12 mouse cellular contexts compared by ENCODE assay signal in the genomic region with DNA sequence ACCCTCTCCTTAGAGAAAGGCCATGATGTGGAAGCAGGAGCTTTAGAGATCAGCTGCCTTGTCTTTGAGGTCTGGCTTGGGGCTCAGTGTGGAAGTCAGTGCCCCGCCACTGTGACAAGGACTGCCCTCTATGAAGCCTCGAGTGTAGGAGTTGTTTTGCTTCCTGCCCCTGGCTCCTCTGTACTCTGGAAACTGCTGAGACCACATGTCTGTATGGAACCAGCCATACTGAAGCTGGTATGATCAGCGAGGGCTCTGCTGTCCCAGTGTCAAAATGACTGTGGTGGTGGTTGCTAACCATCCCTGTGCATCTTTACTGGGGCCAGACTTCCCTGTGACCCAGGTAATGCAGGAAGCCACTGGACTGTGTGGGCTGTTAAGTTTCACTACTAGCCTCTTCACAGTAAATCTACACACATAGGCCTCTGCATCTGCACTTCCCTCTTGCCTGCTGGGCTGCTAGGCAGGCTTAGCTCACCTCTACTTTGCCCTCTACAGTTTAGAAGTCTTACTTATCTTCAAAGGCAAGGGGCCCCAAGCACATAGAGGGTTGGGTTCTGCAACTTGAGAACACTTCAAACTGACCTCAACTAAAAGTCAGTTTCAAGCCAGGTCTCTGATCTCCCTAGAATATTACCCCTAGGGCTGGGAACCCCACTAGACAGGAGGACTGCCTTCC. TPM values are rescaled to one million over a fixed set of nuclear protein-coding genes. Genes with fewer than 3 reads are reported as not detected.
DNase-seq lines count a peak whose midpoint lies in the region; ATAC-seq and TF ChIP-seq lines count a peak whose summit lies in the region.
"Had no signal": no experiment of that assay in that cellular context is flagged by ENCODE, and none has a peak within 500 bp of the region (broad histone marks: within the 10 kb centered on the region; RNA-seq: fewer than 3 reads in every experiment).

No protein-coding gene starts in this region.

- WGBS in kidney, embryonic 14.5 days: 34% methylated on average over 3 of the region's 3 CpGs
- 50% methylated on average over 3 of the region's 3 CpGs for WGBS in intestine, embryonic 14.5 days
- WGBS in forebrain, embryonic 16.5 days: 77% methylated on average over 3 of the region's 3 CpGs

- TF ChIP-seq EP300 in MEL (IDR thresholded peaks at IDR 0.05; ENCODE audit: low read depth in 1 of 2, low read length in 2 of 2): peak in 1 of 2 experiments; percentile 64; a peak in 2 of 4 replicates

- no peaks in the 10 kb centered on the region for H3K27me3 ChIP-seq in kidney, embryonic 14.5 days (ENCODE audit: control insufficient read depth, insufficient read depth, low read length)
- H3K27me3 ChIP-seq in MEL (ENCODE audit: control insufficient read depth in 1 of 2, insufficient read depth in 2 of 2, low read length in 2 of 2): no peaks in the 10 kb centered on the region
- no peaks in the 10 kb centered on the region for H3K27me3 ChIP-seq in intestine, embryonic 14.5 days (replicated peaks; ENCODE audit: control insufficient read depth, insufficient read depth, low read length)
- no peaks in the 10 kb centered on the region for H3K27me3 ChIP-seq in forebrain, embryonic 16.5 days (replicated peaks; ENCODE audit: control insufficient read depth, insufficient read depth, low read length)

- H3K9ac ChIP-seq in kidney, embryonic 14.5 days (ENCODE audit: low read depth, low read length): no peak overlapping the region
- H3K9ac ChIP-seq in MEL (ENCODE audit: control insufficient read depth, low read depth, low read length, poor library complexity, severe bottlenecking): peak overlapping the region; percentile 15; the same call in 1 of the 2 replicates
- no peak overlapping the region for H3K9ac ChIP-seq in intestine, embryonic 14.5 days (ENCODE audit: low read length)
- no peak overlapping the region for H3K9ac ChIP-seq in forebrain, embryonic 16.5 days (replicated peaks; ENCODE audit: low read depth, low read length)

- no peak for TF ChIP-seq RAD21 in MEL (IDR thresholded peaks at IDR 0.05; ENCODE audit: low read depth, low read length)

- no peak overlapping the region for H3K4me2 ChIP-seq in kidney, embryonic 14.5 days (replicated peaks; ENCODE audit: low read depth, low read length)
- no peak overlapping the region for H3K4me2 ChIP-seq in intestine, embryonic 14.5 days (ENCODE audit: low read length)
- H3K4me2 ChIP-seq in forebrain, embryonic 16.5 days (ENCODE audit: low read length): no peak overlapping the region

- H3K4me1 ChIP-seq in kidney, embryonic 14.5 days (ENCODE audit: control insufficient read depth, insufficient read depth, low read length): peaks cover 47% of the 10 kb centered on the region
- H3K4me1 ChIP-seq in MEL (ENCODE audit: control insufficient read depth in 1 of 2, insufficient read depth in 2 of 2, low read length in 2 of 2): peaks cover 20 to 45% of the 10 kb centered on the region in 2 experiments
- H3K4me1 ChIP-seq in intestine, embryonic 14.5 days (replicated peaks; ENCODE audit: control insufficient read depth, insufficient read depth, low read length): peaks cover 13% of the 10 kb centered on the region
- H3K4me1 ChIP-seq in forebrain, embryonic 16.5 days (replicated peaks; ENCODE audit: control insufficient read depth, insufficient read depth, low read length): peaks cover 27% of the 10 kb centered on the region

- DNase-seq in kidney, postnatal 4 days: no peak
- peak; percentile 82 for DNase-seq in MEL (ENCODE audit: low read depth, low spot score)
- DNase-seq in intestine, embryonic 14.5 days (ENCODE audit: low spot score): no peak
- no peak for DNase-seq in left cerebral cortex, postnatal 4 days
- no peak for DNase-seq in layer of hippocampus, adult 18-20 months (ENCODE audit: low spot score in 2 of 2)
- DNase-seq: gastrocnemius, postnatal 36 days; right cerebral cortex, postnatal 14 days had no signal

- H3K79me2 ChIP-seq in MEL (ENCODE audit: control insufficient read depth, insufficient read depth, low read length, poor library complexity): no peaks in the 10 kb centered on the region

- no peaks in the 10 kb centered on the region for H3K36me3 ChIP-seq in kidney, embryonic 14.5 days (ENCODE audit: control insufficient read depth, insufficient read depth, low read length)
- H3K36me3 ChIP-seq in MEL (ENCODE audit: control insufficient read depth in 1 of 2, insufficient read depth in 2 of 2, low read length in 2 of 2): peaks cover 0 to 36% of the 10 kb centered on the region in 2 experiments; a peak in 2 of 4 replicates
- H3K36me3 ChIP-seq in intestine, embryonic 14.5 days (ENCODE audit: control insufficient read depth, insufficient read depth, low read length): no peaks in the 10 kb centered on the region
- no peaks in the 10 kb centered on the region for H3K36me3 ChIP-seq in forebrain, embryonic 16.5 days (ENCODE audit: control insufficient read depth, insufficient read depth)
- H3K36me3 ChIP-seq: G1E had no signal

- peak in 1 of 2 experiments; percentile 50; a peak in 2 of 4 replicates for TF ChIP-seq POLR2A in MEL (IDR thresholded peaks at IDR 0.05; ENCODE audit: control insufficient read depth in 1 of 2, insufficient read depth in 1 of 2, low read depth in 1 of 2, low read length in 2 of 2, poor library complexity in 1 of 2)

- H3K27ac ChIP-seq in kidney, embryonic 14.5 days (ENCODE audit: low read depth, low read length): peak overlapping the region; percentile 13; the same call in 1 of the 2 replicates
- H3K27ac ChIP-seq in MEL (ENCODE audit: control insufficient read depth, low read depth, low read length): peak overlapping the region; percentile 87
- peak overlapping the region; percentile 30; the same call in 1 of the 2 replicates for H3K27ac ChIP-seq in intestine, embryonic 14.5 days (ENCODE audit: low read depth)
- no peak overlapping the region for H3K27ac ChIP-seq in forebrain, embryonic 16.5 days (ENCODE audit: low read length)
- H3K27ac ChIP-seq: layer of hippocampus, adult 2 months had no signal

- ATAC-seq in kidney, embryonic 14.5 days (ENCODE audit: low FRiP score, low TSS enrichment): peak; percentile 17; the same call in 1 of the 2 replicates
- ATAC-seq in intestine, embryonic 14.5 days (replicated peaks; ENCODE audit: low FRiP score, low TSS enrichment, low read depth): peak; percentile 68
- peak; percentile 37; the same call in 1 of the 2 replicates for ATAC-seq in neutrophil, adult 5-6 weeks (ENCODE audit: extremely low read depth, insufficient number of reproducible peaks, low FRiP score, poor library complexity, severe bottlenecking)
- ATAC-seq in forebrain, embryonic 16.5 days: no peak

- H3K4me3 ChIP-seq in kidney, embryonic 14.5 days (ENCODE audit: low read length): no peak overlapping the region
- no peak overlapping the region for H3K4me3 ChIP-seq in MEL (ENCODE audit: control insufficient read depth in 1 of 2, insufficient read depth in 1 of 2, low read depth in 2 of 2, low read length in 2 of 2)
- no peak overlapping the region for H3K4me3 ChIP-seq in intestine, embryonic 14.5 days (ENCODE audit: low read depth, low read length)
- no peak overlapping the region for H3K4me3 ChIP-seq in forebrain, embryonic 16.5 days (replicated peaks; ENCODE audit: low read length)
- H3K4me3 ChIP-seq: layer of hippocampus, adult 2 months had no signal

- intact Hi-C loops in left cerebral cortex, postnatal 4 days (cut with DNase I): no loop called here

- no peak; a peak in 1 of 6 replicates for TF ChIP-seq CTCF in MEL (IDR thresholded peaks at IDR 0.05 in 2 of 3, conservative IDR thresholded peaks at IDR 0.05 in 1 of 3; ENCODE audit: control insufficient read depth in 1 of 3, insufficient read depth in 1 of 3, low read depth in 2 of 3, low read length in 3 of 3, poor library complexity in 1 of 3, severe bottlenecking in 1 of 3)

- H3K9me3 ChIP-seq in kidney, embryonic 14.5 days (ENCODE audit: control insufficient read depth, low read length): no peaks in the 10 kb centered on the region
- no peaks in the 10 kb centered on the region for H3K9me3 ChIP-seq in MEL (replicated peaks; ENCODE audit: insufficient read depth, low read length)
- H3K9me3 ChIP-seq in intestine, embryonic 14.5 days (ENCODE audit: control insufficient read depth, low read length): no peaks in the 10 kb centered on the region
- no peaks in the 10 kb centered on the region for H3K9me3 ChIP-seq in forebrain, embryonic 16.5 days (ENCODE audit: control insufficient read depth, low read length)

TF ChIP-seq in MEL, 35 proteins besides CTCF, POLR2A, EP300 and RAD21:
- TF ChIP-seq NRF1 (IDR thresholded peaks at IDR 0.05; ENCODE audit: insufficient read depth, low read depth, low read length, poor library complexity, severe bottlenecking) (no peak), BHLHE40 (IDR thresholded peaks at IDR 0.05; ENCODE audit: borderline replicate concordance, low read depth, low read length) (no peak), JUND (IDR thresholded peaks at IDR 0.05; ENCODE audit: low read depth, low read length) (no peak), GABPA (IDR thresholded peaks at IDR 0.05; ENCODE audit: low read depth, low read length) (no peak), MAX (IDR thresholded peaks at IDR 0.05; ENCODE audit: low read length) (peak; percentile 33; the same call in 1 of the 2 replicates), SIN3A (IDR thresholded peaks at IDR 0.05; ENCODE audit: low read length) (no peak), TAL1 (IDR thresholded peaks at IDR 0.05; ENCODE audit: low read length) (0 out of 2 replicates have a peak, but pooled peaks have one; percentile 10), MXI1 (IDR thresholded peaks at IDR 0.05; ENCODE audit: low read depth, low read length) (no peak), MAFK (IDR thresholded peaks at IDR 0.05; ENCODE audit: borderline replicate concordance, low read depth, low read length) (no peak), SMC3 (IDR thresholded peaks at IDR 0.05; ENCODE audit: low read depth, low read length) (no peak), GATA1 (IDR thresholded peaks at IDR 0.05; ENCODE audit: low read depth, low read length) (0 out of 2 replicates have a peak, but pooled peaks have one; percentile 30), ZMIZ1 (IDR thresholded peaks at IDR 0.05; ENCODE audit: low read depth, low read length) (no peak)

RNA-seq across cellular contexts. Expression of a gene that starts 33.9 kb away (rescaled TPM):
- polyA plus RNA-seq in kidney, embryonic 14.5 days (2014; fragmentation: Nextera tagmentation; extraction: Ambion mirVana): 44.8 and 58.1 TPM in 2 replicates
- total RNA-seq in MEL (2012; rRNA removed): 8.8 and 9.1 TPM in 2 replicates
- 10 to 100 TPM in 1 of 2 experiments, not detected in 1; 23.0 TPM for polyA plus RNA-seq in MEL (2012; ENCODE audit: insufficient read depth in 1 of 2, insufficient read length in 2 of 2, low read depth in 1 of 2, low replicate concordance in 2 of 2, missing spikeins in 1 of 2)
- 42.9 and 48.6 TPM in 2 replicates for polyA plus RNA-seq in intestine, embryonic 14.5 days (2014; fragmentation: Nextera tagmentation; extraction: Ambion mirVana)
- total RNA-seq in neutrophil, adult 5-6 weeks (2017): 43.6 and 44.3 TPM in 2 replicates
- 10 to 100 TPM; 28.7 to 49.3 TPM for total RNA-seq in left cerebral cortex, postnatal 4 days (2021)
- 34.6 and 47.1 TPM in 2 replicates for polyA plus RNA-seq in forebrain, embryonic 16.5 days (2015; fragmentation: Nextera tagmentation; extraction: Ambion mirVana)
- 10 to 100 TPM; 68.1 to 78.0 TPM for total RNA-seq in layer of hippocampus, adult 18-20 months (2021)
- total RNA-seq: G1E had no signal
- polyA plus RNA-seq: G1E had no signal
